Mouse (Mus musculus) retina, postnatal 1 day (tissue): ENCODE results near the gene Rbms3.

Experiments
- DNase-seq: peaks from one replicate; pipeline ENCODE4 v3.0.0-alpha.2; 2012

The Rbms3 gene

DNA sequence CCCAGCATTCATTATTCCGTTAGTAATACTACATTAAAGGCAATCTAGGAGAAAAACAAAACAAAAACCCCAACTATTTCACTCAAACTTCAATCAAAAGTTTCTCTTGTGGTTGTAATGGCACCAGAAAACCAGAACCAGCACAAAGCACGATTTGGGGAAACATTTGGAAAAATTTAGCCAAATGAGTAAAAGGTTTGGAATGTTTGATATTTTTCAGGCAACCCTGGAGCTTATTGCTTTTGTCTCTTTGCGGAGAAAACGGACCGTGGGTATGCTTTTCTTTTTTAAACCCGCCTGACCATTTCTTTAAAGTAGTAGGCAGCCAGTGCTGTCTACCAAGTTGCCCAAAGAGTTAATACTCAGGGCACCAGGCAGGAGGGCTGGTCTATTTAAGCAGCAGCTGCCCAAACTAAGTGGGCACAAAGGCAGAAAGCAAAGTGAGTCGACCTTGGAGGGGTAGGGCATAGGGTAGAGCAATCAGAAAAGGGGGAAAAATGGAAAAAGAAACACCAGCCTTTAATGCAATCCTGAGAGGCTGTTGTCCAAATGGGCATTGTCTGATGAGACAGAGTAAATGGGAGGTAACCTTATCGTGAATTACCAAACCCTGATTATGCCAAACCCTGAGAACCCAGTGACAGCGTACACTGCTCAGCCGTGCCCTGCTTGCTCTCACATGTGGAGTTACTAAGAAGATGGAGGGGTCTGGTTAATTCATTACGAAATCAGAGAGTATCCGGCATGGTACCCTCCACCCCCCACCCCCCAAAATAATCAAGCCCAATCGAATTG is 379.5 kb downstream of the Rbms3 start:
- DNase-seq, result peak; percentile 16

DNA sequence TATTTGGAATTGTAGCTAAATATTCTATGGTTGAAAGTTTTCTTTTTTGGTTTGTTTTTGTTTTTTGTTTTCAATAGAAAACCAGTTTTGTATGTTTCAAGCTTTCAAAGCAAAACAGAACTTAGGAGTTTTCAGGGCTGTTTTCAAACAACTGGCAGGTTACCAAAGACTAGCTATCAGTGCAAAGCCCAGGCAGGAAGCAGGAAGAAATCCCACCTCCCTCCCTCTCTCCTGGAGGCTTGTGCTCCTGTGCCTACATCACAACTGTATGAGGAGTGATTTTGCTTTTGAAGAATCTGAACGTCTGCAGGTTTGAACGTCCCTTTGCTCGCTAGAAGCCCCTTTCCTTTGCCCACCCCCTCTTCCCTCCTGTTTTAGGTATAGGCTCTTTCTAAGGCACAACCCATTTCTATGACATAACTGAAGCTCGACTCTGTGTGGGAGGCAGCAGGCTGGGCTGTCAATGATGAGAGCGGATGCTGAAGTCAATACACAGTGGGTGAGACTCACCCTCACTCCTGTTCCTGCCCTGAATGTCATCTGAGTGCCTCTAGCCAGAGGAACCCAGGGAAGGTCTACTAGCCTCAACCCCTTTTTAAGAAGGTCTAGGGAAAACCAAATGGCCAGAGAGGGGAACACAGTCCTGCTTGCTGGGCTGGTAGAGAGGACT is 382.3 kb downstream of the Rbms3 start:
- no peak for DNase-seq

DNA sequence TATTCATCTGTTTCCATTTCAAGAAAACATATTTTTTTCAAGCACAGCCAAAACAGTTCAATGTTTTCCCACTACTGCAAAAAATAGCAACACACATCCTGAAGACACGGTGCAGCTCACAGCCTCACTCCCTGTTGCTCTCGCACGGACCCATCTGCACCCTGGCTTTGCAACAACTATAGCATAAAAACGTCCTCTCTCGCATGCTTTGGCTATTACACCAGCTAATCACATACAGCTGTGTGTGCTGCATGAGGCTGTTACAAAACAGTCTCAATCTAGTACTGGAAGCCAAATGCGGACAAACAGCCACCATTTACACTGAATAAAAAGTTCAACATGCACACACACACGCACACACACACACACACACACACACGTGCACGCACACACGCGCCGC is 383.5 kb downstream of the Rbms3 start:
- DNase-seq, result no peak

DNA sequence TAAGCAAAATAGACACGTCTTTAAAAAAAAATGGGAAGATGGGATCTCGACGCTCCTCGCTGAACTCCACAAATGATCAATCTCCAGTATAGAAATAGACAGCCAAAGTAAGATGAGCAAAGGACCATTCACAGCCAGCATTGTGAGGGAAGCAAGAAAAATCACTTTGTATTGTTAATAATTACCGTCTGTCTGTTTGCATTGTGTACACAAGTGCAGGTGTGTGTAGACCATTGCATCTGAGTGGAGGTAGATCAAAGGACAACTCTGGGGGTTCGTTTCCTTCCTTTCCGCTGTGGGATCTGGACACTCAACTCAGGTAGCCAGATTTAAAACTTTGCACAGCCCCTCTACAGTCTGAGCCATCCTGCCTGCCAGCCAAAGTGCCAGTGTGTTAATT is 386.3 kb downstream of the Rbms3 start:
- no peak for DNase-seq

DNA sequence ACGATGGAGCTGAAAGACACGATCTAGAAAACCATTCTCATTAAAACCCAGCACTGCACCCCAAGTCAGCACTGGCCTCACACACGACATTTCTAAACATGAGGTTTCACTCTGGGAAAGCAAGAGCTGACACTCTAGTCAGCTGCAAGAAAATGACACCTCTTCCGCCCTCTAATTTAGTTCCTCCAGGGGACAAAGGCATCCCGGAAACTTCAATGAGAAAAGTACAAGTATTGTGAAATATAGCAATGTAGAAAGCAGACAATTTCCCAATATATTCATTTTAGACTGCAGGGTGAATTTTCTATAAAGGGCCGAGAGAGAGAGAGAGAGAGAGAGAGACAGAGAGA is 395.0 kb downstream of the Rbms3 start:
- DNase-seq, result no peak

DNA sequence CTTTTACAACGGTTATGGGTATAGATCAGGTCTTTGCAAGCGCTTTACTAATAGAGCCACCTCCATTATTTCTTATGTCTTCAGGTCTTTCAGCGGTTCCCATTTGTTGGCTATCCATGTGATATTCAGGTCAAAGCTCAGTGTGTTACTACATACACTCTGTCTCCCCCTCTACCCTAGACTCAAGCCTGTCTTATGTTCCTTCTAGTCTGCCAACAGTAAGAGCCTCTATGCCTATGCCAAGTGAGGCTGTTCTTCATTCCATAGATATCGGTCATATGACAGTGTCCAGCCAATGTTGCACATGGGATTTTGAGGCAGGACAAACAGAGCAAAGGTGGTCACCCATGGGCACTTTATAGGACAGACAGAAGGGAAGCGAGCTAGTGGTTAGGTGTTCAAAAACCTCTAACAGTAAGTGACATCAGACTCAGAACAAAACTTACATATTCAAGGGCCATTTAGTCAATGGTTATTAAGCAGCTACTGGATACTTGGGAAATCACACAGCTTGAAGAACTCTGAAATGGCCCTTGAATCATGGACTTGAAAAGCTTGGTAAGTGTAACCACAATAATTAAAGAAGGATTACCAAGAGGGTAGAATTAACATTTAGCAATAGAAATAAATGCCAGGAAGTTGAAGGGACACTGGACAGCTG is 395.5 kb downstream of the Rbms3 start:
- DNase-seq, result no peak

DNA sequence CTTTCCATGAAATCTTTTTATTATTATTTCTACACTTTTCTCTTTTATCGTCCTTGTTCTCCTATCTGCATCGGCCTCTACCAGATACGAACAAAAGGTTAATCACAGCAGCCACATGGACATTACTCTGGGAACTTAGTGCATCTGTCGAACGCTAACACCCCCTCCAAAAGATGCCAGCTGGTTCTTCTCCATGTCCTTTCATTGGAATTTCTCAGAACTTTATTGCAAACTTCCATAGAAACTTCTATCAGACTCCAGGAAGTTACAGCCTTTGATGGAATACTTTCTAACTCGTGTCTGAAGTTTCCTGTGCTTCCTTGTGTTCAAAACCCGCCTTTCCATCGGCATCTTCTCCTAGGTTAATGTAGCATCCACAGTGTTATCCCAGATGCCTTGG is 407.0 kb downstream of the Rbms3 start:
- DNase-seq, result no peak

DNA sequence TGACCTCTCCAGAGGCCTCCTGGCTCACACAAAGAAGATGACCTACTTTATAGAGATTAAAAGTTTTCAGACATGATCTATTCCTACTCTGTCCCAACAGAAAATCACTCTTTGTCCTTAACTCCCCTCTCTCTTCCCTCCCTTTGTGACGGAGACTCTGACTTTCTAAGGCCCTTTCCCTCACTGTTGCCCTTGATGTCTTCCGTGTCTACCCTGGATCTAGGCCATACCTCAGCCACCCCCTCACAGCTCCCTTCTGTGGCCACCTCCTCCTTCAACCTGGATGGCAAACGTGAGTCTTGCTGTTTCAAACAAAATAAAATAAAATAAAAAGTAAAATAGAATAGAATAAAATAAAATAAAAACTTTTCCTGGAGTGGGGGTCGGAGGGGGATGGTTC is 408.2 kb downstream of the Rbms3 start:
- no peak for DNase-seq

DNA sequence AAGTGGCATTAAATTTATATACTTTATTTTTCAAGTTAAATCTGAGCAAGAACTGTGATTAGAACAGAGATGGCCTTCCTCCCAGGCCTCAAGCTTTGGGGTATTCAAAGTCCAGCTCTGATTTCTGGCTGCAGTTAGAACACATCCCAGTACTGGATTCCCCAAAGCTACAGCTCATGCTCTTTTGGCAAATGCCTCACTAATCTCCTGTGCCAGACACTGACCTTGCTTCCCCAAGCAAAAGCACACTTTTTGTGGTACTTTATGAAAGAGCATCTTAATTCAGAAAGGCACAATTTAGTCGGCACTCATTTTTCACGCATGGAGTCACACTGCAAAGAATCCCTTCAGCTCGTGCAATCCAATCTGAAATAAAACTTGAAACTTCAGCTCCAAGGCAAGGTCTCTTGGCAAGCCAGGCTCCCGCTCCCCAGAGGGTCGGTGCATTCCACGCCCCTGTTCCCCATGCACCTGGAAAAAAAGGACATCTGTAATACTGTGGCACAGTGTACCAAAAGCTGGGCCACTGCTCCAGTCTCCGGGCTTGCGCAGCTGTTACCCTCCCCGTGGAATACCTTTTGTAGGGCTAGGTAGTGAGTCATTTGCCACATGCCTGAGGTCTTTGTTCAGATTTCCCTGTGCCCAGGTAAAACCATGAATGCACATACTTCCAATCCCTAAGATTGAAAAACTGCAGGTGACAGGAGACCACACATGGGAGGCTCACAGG is 413.5 kb downstream of the Rbms3 start:
- DNase-seq, result no peak

DNA sequence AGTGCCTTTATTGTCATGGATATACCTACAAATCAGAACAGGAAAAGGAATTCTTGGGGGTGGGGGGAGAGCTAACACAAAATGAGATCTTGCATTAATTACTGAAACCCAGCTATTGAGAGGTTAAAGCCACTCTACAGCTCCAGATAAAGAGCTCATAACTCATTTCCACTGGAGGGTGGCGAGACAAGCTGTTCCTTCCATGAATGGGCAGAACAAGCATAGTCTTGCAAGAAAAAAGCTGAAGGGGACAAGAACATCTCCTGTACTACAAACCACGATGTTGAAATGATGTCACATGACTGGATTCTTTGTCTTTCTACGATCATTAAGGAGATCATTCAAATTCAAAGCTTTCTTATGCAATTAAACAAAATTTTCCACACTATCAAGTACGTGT is 417.7 kb downstream of the Rbms3 start:
- DNase-seq, result no peak

DNA sequence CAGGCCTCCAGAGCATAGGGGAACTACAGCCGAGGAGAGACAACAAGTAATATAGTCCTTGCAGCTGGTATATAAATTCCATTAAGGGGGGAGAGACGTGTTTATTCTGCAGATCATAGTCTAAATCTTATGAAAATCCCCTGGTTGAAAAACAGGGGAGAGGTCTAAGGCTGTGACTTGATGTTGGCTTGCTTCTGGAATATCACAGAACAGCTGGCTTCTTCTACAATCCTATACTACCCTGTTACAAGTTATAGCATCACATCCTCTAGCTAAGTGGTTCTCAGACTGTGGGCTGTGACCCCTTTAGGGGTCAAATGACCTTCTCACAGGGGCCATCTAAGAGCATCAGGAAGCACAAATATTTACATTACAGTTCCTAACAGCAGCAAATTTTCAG is 419.4 kb downstream of the Rbms3 start:
- no peak for DNase-seq

DNA sequence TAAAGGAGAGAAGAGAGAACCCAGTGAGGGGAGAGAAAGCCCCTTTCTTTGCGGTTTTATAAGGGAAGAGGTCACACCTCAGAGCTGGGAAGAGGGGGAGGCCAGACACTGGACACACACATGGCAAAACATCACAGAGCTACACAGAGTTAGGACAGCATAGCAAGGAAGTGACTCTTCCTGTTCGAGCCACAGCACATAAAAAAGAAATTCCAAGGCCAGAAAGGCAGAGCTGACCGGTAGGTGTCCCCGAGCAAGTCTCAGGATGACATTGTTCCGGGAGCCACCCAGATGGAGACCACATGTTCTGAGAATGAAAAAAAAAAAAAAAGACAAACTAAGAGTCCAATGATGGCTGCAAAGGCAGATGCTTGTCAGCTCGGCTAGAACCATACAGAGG is 424.3 kb downstream of the Rbms3 start:
- DNase-seq, result no peak

DNA sequence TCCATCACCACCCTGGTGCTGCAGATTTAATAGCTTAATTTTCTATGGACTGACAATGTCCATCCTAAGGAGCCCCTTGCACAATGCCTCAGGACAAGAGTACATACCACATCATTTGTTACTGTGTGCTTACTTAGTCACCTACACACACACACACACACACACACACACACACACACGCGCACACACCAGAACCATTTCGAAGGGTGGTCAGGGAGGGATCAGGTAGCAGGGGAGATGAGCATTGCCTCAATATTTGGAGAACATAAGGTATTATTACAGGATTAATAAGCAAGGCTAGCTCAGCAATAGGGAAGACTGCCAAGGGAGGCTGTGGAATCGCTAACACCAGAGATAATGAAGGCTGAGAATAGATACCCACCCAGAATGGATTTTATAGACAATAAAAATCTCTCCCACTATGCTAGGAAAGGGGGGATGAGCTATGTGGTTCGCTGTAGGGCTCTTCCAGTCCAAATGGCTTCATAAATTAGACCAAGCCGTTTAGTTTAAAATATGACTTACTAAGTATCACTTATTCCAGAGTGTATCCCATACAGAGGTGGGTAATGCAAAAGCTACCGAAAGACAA is 429.6 kb downstream of the Rbms3 start:
- no peak for DNase-seq

DNA sequence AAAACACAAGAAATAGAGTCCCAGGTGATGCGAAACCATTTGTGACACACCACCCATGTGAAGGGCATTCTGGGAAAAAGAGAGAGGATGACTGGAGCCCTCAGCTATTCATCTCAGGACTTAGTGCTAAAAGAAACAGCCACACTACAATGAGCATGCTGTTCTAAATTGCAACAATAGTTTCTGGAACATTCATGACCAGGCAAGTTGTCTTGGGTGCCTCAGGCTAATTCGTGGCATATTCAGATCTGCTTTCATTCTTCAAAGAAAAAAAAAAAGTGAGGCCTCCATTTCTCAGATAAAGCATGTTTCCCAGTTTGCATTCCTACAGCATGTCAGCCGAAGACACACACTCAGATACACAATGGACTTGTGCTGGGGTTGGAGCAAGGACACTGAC is 432.2 kb downstream of the Rbms3 start:
- DNase-seq, result no peak

DNA sequence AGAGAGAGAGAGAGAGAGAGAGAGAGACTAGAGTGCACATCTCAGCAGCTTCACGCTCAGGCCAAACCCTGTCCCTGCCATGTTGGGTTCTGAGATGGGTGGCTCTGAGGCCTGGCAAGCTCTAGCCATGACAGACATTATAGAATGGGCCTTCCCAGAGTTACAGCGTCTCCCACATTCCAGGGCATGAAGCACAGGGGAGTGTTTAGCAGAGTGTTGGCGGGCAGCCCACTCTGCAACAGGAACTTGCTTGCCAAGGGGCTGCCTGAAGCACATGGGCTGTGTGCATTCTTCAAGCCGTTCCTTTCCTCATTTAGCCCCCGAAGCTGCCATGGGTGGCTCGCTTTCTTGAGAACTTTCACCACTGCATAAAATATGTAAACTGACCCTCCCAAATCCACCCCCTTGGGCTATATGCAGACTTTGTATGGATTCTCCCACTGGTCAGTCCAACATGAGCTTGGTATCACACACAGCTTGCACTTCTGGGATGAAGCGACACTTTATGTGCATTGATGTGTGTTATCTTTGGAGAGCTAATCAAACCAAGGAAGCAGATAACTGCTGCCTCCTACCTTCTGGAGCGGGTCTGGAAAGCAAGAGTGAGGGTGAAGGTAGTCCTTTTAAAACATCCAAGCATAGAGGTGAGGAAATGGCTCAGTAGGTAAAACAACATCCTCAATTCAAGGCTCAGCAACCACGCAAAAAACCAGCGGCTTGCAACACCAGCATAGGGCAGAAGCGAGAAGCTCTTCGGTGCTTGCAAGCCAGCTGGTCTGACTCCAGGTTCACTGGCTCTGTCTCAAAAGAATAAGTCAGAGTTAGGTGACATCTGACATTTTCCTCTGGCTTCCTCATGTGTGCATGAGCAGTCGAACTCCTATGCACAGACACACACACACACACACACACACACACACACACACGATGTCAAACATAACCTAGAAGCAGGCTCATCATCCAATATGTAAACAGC is 436.9 kb downstream of the Rbms3 start:
- no peak for DNase-seq

DNA sequence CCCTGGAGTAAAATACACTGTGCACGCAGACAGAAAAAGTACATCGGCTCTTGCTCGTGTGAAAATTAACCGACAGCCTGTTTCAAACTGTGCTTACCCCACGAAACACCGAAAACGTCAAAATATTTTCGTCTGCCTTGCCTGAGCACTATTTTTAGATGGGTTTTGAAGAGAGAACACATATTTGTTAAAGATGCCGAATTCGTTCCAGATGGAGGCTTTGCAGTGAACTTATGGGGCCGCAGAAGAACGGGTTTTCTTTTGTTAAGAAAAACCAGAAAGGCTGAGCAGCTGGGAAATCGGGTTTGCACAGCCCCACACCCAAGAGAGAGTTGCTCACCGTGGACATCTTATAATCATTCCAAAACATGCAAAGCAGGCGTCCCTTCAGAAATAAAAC is 437.6 kb downstream of the Rbms3 start:
- no peak for DNase-seq

DNA sequence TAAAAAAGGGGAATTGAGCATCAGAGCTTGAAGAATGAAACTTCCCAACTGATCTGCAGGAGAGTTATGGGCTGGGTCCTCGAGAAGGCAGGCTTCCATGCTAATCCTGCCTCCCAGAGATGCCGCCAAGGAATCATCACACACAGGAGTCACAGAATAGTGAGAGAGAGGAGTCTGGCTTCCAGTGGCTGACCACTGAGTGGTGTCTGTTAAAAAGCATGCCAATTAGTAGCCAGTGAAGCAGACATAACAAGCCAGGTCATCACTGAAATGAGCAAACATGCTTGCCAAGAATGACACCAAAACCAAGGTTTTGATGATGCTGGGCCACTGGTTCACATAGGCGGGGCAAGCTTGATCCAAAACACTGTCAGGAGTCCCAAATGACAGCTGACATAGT is 441.3 kb downstream of the Rbms3 start:
- peak; percentile 57 for DNase-seq

DNA sequence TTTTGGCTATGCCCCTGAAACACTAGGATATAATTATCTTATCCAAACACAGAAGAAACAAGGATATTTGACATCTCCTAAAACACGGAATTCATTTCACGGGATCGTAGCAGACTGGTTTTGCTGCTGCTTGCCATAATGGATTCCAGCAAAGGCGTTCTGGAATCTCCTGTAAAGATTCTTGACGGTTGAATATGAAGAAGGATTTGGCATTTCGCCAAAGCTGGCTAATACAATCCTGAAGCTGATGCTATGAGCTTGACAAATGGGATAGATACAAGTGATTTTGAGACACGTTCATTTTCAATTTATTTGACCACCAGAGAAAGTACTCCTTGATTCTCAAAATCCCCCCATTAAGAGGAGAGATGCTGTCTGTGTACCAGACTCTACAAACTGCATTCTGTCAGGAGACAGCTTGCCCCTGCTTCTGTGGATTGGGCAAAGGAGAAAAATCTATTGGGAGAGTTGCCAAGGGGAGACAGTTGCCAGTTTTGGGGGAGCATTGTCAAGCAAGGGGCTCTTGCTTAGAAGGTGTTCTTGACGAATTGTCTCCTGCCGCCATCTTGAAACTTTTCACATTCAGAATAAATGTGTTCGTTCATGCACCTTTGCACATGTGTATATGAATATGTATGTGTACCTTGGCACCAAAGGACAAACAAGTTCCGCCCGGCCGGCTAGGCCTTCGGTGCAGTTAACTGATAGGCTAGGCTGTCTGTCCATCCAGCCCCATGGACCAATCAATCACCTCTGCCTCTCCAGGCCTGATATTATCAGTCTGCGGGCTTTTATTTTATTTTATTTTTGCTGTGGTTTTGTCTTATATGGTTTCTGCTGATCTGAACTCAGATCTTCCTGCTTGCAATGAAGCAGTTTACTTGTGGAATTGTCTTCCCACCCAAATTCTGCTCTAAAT is 442.3 kb downstream of the Rbms3 start:
- DNase-seq, result no peak

DNA sequence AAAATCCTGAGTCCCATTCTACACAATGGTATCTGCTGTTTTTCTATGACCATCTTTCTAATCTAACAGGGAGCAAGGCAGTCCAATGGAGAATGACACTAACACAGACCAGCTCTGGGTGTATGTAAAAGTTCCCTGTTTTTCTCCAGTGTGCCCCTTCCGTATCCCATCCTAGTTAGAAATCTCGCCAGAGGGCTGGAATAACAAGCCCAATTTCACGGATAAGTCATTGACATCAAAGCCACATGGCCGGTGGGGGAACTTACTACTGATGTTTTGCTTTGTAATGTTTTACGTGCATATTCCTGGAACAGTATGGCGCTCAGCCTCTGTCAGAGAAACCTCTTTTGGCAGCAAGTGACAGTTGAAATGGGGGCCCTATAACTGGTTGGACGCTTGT is 449.1 kb downstream of the Rbms3 start:
- no peak for DNase-seq

DNA sequence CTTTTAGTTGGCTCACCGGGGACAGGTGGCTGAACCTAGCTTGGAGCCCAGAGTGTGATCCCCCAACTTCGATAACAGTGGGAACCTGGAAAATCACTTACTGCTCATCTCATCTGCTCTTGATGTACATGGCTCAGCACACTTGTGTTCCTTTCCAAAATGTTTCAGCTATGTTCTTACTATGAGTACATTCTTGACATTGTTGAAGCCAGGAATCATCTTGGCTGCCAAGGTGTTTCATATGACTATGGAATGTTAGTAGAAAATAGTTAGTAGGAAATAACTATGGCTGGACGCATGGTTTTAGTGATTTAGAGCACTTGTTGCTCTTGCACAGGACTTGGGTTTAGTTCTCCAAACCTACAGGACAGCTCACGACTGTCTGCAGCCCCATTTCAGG is 451.3 kb downstream of the Rbms3 start:
- no peak for DNase-seq

DNA sequence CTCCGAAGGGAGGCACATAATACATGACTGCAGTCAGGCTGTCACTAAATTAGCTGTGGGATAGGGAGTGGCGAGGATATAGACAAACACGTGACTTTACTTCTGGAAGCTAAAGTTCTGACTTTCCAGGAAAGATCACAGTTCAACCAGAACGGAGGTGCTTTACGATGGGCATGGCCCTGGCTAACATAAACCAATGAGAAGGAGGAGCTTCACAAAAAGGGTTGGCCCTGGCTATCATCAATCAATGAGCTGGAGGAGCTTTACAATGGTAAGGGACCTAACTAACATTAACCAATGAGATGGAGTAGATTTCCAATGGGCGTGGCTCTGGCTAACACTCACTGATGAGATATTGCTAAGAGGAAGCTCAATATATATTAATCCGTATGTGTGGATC is 457.2 kb downstream of the Rbms3 start:
- no peak for DNase-seq
